Mouse (Mus musculus): ENCODE measurements around the gene Defb30.
A peak's percentile ranks its signal among the peaks of the same experiment; 100 is the strongest.

Defb30 gene

GRCm38 (mm10) chr14:63049910-63050370 lies at the start of gene Defb30:
Gene Defb30, minus strand, starts transcription at chr14:63049960.
- DNase-seq, result no peak

DNA sequence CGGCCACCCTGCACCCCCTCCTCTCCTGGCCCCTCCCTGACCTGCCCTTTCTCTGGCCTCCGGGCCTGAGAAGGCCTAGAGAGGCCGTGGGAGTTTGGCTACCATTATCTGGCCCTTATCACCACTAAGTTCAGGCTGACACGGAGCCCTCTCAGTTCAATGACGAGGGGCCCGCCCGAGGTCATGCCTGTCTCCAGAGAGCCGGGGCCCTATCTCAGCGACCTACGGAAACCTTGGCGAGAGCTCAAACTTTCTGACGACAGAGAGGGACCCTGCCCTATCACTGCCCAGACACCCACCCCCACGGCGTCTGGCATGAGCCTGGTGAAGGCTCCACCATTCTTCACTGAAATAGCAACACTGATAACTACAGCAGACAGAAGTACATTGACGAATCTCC lies 17.9 kb upstream of the Defb30 start:
- DNase-seq, result no peak

DNA sequence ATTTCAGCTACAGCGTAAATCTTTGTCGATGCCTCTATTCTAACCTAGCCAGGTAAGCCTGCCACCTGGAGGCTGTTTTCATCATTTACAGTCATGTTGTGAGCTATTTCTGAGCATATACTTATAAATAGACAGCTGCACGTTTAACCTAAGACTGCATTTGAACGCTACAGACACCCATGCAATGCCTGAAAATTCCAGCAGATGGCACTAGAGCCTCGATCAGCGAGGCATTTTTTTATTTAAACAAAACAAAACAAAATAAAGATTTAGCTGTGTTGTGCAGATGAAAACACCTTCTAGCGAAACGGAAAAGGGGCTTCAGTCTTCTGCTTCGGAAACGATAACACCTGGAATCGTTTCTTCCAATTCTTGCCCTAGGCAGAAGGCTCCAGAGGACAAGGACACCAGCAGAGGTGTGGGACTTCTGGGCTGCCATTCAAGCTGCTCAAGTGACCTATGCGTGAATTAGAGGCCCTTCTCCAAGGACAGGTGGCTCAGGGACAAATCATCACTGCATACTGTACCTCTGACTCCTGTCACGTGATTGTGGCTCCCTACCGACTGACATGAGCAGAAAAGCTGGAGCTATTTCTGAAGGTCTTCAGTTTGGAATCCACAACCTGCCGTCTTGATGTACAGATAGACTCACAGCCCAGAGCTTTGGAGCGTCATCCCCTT lies 17.0 kb upstream of the Defb30 start:
- peak; percentile 88 for DNase-seq

- DNase-seq, result no peak
Measured at GRCm38 (mm10) chr14:63065391-63065790, 15.6 kb upstream of the Defb30 start.

GRCm38 (mm10) chr14:63062184-63062583 lies 12.4 kb upstream of the Defb30 start:
- DNase-seq, result no peak

DNA sequence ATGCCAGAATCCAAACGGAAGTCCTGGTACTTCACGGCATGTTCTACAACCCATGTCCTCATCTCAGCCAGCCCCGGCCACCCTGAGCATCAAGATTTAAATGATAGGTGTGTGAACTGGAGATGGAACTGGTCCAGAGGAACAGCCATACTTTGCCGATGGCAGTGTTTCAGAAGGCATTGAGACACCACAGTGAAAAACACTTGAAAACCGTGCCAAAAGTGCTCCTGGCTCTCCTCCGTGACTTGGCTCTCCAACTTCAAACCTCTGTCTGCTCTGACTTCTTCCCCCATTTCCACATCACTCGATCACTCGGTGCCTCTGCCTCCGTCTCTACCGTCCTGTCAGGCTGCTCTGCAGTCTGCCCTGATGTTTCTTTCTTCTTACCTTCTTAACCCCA lies 10.6 kb upstream of the Defb30 start:
- DNase-seq, result no peak

GRCm38 (mm10) chr14:63054729-63055128 lies 5.0 kb upstream of the Defb30 start:
- DNase-seq, result no peak

GRCm38 (mm10) chr14:63050769-63051168 lies 1.0 kb upstream of the Defb30 start:
- peak; percentile 88 for DNase-seq

DNA sequence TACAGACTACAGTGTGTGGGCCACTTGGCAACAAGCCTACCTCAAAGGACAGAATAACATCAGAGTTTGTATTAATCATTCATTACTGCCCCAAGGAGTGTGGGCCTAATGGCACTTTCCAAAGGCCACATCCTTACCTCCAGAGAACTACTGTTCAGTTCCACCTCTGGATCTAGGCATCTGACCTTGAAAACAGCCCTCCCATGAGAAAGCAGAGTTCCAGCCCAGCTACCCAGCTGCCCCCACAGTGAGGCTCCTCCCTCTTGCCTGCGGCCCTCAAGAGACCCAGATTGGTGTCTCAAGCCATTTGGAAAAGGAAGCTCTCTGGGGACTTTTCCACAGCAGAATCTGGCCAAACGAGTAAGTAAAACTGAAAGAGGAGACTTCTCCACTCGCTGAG lies 3.1 kb downstream of the Defb30 start, which contains the start of gene Defb42:
Defb42 (plus strand) TSS at position 301 of the 400 bp plus-strand sequence.
- DNase-seq, result no peak

GRCm38 (mm10) chr14:63020524-63021156 lies 29.1 kb downstream of the Defb30 start:
- no peak for DNase-seq

DNA sequence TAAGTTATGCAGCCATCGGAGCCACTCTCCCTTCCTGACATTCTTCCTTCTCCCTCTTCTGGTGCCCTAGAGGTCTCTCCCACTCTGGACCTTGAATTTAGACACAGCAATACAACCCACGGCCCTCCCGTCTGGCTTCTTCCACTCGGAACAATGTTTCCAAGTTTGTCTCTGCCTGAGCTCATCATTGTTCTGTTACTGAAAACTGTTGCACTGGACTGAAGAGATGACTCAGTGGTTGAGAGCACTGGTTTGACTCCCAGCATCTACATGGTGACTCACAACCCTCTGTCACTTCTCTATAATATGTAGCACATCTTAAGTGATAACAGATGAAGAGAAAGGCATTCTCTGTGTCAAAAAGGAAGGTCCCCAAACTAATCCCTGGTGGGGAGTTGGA lies 35.1 kb downstream of the Defb30 start:
- no peak for DNase-seq

- no peak for DNase-seq
Measured at GRCm38 (mm10) chr14:63013082-63013481, 36.7 kb downstream of the Defb30 start.

GRCm38 (mm10) chr14:63011471-63011870 lies 38.3 kb downstream of the Defb30 start, which contains the start of gene Defb43:
Gene Defb43, plus strand, starts transcription at chr14:63011771.
- DNase-seq, result no peak

DNA sequence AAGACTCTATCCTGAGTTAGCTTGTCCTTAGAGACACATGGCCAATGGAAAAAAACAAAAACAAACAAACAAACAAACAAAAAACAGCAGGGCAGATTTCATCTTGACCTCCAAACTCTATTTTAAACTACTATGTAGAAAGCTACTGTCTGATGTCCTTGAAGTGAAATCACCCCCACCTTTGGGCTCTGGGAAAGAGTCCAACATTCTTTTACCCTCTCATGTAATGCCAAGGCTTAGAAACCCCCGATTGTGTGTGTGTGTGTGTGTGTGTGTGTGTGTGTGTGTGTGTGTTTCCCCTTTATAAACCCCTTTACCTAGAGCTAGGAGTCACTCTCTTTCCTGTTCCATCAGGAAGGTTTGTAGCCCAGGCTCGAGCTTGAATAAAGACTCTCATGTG lies 47.2 kb downstream of the Defb30 start:
- DNase-seq, result no peak

DNA sequence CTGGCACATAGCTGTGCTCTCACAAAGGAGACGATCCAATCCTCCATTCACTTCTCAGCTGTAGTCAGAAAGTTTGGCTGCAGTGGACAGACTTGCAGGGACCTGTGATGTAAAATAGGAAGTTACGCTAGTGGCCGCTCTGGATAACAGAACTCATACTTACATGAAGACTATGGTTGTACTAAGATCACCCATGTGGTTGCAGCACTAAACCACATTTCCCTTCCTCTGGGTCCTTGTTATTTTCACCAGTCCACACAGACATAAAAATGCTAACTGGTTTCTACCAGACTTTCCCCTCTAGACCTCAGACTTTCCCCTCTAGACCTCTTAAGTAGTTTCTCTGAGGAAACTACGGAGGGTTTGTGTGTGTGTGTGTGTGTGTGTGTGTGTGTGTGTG lies 50.8 kb downstream of the Defb30 start:
- no peak for DNase-seq

DNA sequence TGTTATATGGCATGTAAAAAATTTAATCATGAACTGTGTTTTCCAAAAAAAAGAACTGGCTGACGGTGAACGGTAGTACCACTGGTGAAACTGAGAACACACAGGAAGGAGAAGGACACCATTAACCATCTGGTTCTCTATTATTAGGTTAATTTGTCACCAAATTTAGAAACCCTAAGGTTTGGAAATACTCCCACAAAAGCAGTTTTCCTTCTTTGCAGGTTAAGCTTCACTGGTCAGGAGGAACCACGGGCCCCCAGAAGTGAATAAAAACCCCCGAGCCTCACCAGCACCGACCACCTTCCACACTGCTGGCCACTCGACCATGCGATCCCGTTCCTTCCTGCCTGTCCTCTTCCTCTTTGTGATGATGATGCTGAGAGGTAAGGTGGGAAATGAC lies 52.0 kb downstream of the Defb30 start, which contains the start of gene Defb47:
Defb47 (plus strand) TSS at position 301 of the 400 bp plus-strand sequence.
- DNase-seq, result no peak

GRCm38 (mm10) chr14:62991849-62992510 lies 57.8 kb downstream of the Defb30 start:
- no peak for DNase-seq

GRCm38 (mm10) chr14:62991271-62991670 lies 58.5 kb downstream of the Defb30 start:
- DNase-seq, result no peak

GRCm38 (mm10) chr14:62984410-62984809 lies 65.3 kb downstream of the Defb30 start, which contains the start of gene Defb48:
Gene Defb48, minus strand, starts transcription at chr14:62984510.
- DNase-seq, result no peak
